Mouse (Mus musculus): Measurements from ENCODE around the gene Adcyap1r1.
A peak's percentile ranks its signal among the peaks of the same experiment; 100 is the strongest.

Adcyap1r1 gene

GRCm38 (mm10) chr6:55448976-55449678 lies 2.7 kb upstream of the Adcyap1r1 start:
- no peak for DNase-seq (ENCODE audit: low read depth, low spot score)

GRCm38 (mm10) chr6:55452381-55452780 lies 603 bp downstream of the Adcyap1r1 start:
- DNase-seq (ENCODE audit: low read depth, low spot score) = peak; percentile 61

- DNase-seq (ENCODE audit: low read depth, low spot score) = no peak
These were observed 1.8 kb downstream of the Adcyap1r1 start for GRCm38 (mm10) chr6:55453548-55453947.

GRCm38 (mm10) chr6:55455641-55456040 lies 3.9 kb downstream of the Adcyap1r1 start:
- no peak for DNase-seq (ENCODE audit: low read depth, low spot score)

GRCm38 (mm10) chr6:55457727-55458126 lies 5.9 kb downstream of the Adcyap1r1 start:
- DNase-seq (ENCODE audit: low read depth, low spot score) = no peak

- DNase-seq (ENCODE audit: low read depth, low spot score) = no peak
These were observed 6.4 kb downstream of the Adcyap1r1 start for GRCm38 (mm10) chr6:55458156-55458555.

- no peak for DNase-seq (ENCODE audit: low read depth, low spot score)
These were observed 8.0 kb downstream of the Adcyap1r1 start for GRCm38 (mm10) chr6:55459545-55460397.

GRCm38 (mm10) chr6:55461141-55461540 lies 9.4 kb downstream of the Adcyap1r1 start:
- DNase-seq (ENCODE audit: low read depth, low spot score) = peak; percentile 49

- DNase-seq (ENCODE audit: low read depth, low spot score) = no peak
These were observed 9.9 kb downstream of the Adcyap1r1 start for GRCm38 (mm10) chr6:55461678-55462077.

GRCm38 (mm10) chr6:55462394-55462793 lies 10.6 kb downstream of the Adcyap1r1 start:
- DNase-seq (ENCODE audit: low read depth, low spot score) = no peak

- DNase-seq (ENCODE audit: low read depth, low spot score) = no peak
These were observed 12.2 kb downstream of the Adcyap1r1 start for GRCm38 (mm10) chr6:55463966-55464365.

GRCm38 (mm10) chr6:55465311-55465710 lies 13.5 kb downstream of the Adcyap1r1 start:
- no peak for DNase-seq (ENCODE audit: low read depth, low spot score)

- DNase-seq (ENCODE audit: low read depth, low spot score) = peak; percentile 70
These were observed 14.6 kb downstream of the Adcyap1r1 start for GRCm38 (mm10) chr6:55466301-55466761.

GRCm38 (mm10) chr6:55470691-55471090 lies 18.9 kb downstream of the Adcyap1r1 start:
- no peak for DNase-seq (ENCODE audit: low read depth, low spot score)

GRCm38 (mm10) chr6:55472381-55472780 lies 20.6 kb downstream of the Adcyap1r1 start:
- DNase-seq (ENCODE audit: low read depth, low spot score) = no peak

GRCm38 (mm10) chr6:55480988-55481387 lies 29.2 kb downstream of the Adcyap1r1 start:
- no peak for DNase-seq (ENCODE audit: low read depth, low spot score)

GRCm38 (mm10) chr6:55482471-55482870 lies 30.7 kb downstream of the Adcyap1r1 start:
- DNase-seq (ENCODE audit: low read depth, low spot score) = no peak

- DNase-seq (ENCODE audit: low read depth, low spot score) = no peak
These were observed 31.6 kb downstream of the Adcyap1r1 start for GRCm38 (mm10) chr6:55483360-55483759.

- DNase-seq (ENCODE audit: low read depth, low spot score) = no peak
These were observed 32.4 kb downstream of the Adcyap1r1 start for GRCm38 (mm10) chr6:55484224-55484623.

GRCm38 (mm10) chr6:55485216-55485615 lies 33.4 kb downstream of the Adcyap1r1 start:
- DNase-seq (ENCODE audit: low read depth, low spot score) = peak; percentile 55

GRCm38 (mm10) chr6:55487726-55488125 lies 35.9 kb downstream of the Adcyap1r1 start:
- DNase-seq (ENCODE audit: low read depth, low spot score) = no peak

GRCm38 (mm10) chr6:55496201-55496600 lies 44.4 kb downstream of the Adcyap1r1 start:
- no peak for DNase-seq (ENCODE audit: low read depth, low spot score)

GRCm38 (mm10) chr6:55498753-55499152 lies 47.0 kb downstream of the Adcyap1r1 start:
- no peak for DNase-seq (ENCODE audit: low read depth, low spot score)
